Mouse (Mus musculus) stomach, postnatal 0 days (tissue): Measurements from ENCODE around the gene Phf20.

ENCODE experiments used
- CTCF ChIP-seq: IDR thresholded peaks from 2 replicates; pipeline ENCODE4 v1.5.1; 2016; ENCODE audit warnings: antibody characterized with exemption, low read depth, mild to moderate bottlenecking, moderate library complexity
- EP300 ChIP-seq: optimal IDR thresholded peaks from 2 replicates; pipeline ENCODE3; 2016; ENCODE audit warnings: antibody characterized with exemption

DNA sequence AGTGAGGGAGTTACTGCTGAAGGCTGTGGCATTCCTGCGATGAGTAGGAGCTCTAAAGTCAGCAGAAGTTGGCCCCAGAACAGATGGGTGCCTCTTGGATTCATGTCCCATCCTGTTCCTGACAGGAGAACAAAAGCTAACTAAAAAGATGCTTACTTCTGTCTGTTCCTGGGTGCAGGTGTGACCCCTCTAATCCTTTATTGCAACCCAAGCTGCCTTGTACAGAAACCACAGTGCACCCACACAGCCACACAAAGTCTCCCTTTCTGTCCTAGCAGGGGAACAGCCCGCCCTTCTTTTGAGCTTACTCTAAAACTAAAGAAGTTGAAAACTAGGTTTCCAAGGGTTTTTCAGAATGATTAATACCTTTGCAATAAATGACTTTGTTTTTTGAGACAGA is 92.0 kb downstream of the Phf20 start:
- TF ChIP-seq CTCF (no peak), EP300 (no peak)
